Mouse (Mus musculus): ENCODE data around the gene Abcg4. TPM values are rescaled to one million over a fixed set of nuclear protein-coding genes. Genes with fewer than 3 reads are reported as not detected.
"Not testable (repeated sequence)": the region's sequence is repeated elsewhere in the genome, so short reads cannot be mapped to it uniquely, and the experiment has no call there.

The Abcg4 gene
- polyA plus RNA-seq, 1 experiment from 2014 or later, result 32.1 TPM

DNA sequence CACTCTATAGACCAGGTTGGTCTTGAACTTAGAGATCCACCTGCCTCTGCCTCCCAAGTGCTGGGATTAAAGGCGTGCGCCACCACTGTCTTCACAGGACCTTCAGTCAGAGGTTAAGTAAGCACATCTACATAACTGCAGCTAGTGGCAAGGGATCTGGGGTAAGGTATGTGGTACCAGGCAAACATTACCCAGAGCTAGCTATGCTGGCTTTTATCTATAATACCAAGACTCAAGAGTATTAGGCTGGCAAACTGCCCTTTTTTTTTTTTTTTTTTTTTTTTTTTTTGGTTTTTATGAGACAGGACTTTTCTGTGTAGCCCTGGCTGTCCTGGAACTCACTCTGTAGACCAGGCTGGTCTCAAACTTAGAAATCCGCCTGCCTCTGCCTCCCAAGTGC, 11.6 kb upstream of the Abcg4 start:
- Histone ChIP-seq H3K36me3 (peaks cover 62% of the 10 kb centered on the region), H3K4me1 (replicated peaks) (peaks cover 14% of the 10 kb centered on the region)
- not testable (repeated sequence) for H3K4me2 ChIP-seq; H3K9ac ChIP-seq; H3K4me3 ChIP-seq; H3K27me3 ChIP-seq; H3K27ac ChIP-seq (replicated peaks); ATAC-seq (ENCODE audit: low FRiP score, low read depth); H3K9me3 ChIP-seq
- WGBS, result 97% methylated on average over 3 of the region's 3 CpGs

DNA sequence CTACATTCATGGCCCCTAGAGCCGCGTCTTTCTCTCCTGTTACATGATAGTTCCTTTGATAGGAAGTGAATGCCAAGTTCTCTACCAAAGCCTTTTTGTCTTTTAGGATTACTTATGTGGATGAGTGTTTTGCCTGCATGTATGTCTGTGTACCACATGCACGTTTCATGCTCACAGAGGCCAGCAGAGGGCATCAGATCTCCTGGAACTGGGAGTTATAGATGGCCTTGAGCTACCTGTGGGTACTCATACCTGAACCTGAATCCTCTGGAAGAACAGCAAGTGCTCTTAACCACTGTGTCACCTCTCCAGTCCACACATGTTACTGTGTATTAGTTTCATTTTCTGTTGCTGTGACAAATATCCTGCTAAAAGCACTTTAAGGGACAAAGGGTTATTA, 4.1 kb upstream of the Abcg4 start:
- H3K27me3 ChIP-seq, result no peaks in the 10 kb centered on the region
- no peak overlapping the region for H3K27ac ChIP-seq (replicated peaks)
- H3K36me3 ChIP-seq, result peaks cover 50% of the 10 kb centered on the region
- no peak overlapping the region for H3K4me3 ChIP-seq
- 76% methylated on average over 3 of the region's 3 CpGs for WGBS
- no peak for ATAC-seq (ENCODE audit: low FRiP score, low read depth)
- H3K9me3 ChIP-seq, result no peaks in the 10 kb centered on the region
- H3K4me2 ChIP-seq, result no peak overlapping the region
- no peak overlapping the region for H3K9ac ChIP-seq
- H3K4me1 ChIP-seq (replicated peaks), result peaks cover 13% of the 10 kb centered on the region

DNA sequence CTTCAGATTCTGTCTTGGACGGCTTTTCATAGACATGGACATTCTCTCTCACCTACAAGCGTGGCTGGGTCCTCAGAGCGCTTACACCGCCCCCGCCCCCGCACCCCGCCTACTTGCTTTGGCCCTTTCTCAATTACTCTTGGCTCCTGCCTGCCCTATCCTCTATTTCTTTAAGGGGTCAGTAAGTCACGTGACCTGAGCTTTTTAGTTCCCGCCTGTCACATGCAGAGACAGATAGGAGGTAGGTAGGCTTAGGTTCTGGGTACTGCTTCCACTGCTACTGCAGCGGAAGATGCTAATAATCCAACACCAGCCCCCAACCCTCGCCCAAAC, 510 bp upstream of the Abcg4 start:
- WGBS, result 7% methylated on average over 11 of the region's 11 CpGs
- ATAC-seq (ENCODE audit: low FRiP score, low read depth), result peak; percentile 2; the same call in 1 of the 2 replicates
- Histone ChIP-seq H3K9ac (peak overlapping the region; percentile 84), H3K27me3 (no peaks in the 10 kb centered on the region), H3K4me2 (peak overlapping the region; percentile 79), H3K4me1 (replicated peaks) (peaks cover 29% of the 10 kb centered on the region), H3K4me3 (peak overlapping the region; percentile 66), H3K27ac (replicated peaks) (peak overlapping the region; percentile 75), H3K36me3 (peaks cover 22% of the 10 kb centered on the region), H3K9me3 (no peaks in the 10 kb centered on the region)

- 0% methylated on average over 47 of the region's 47 CpGs for WGBS
- no peaks in the 10 kb centered on the region for H3K9me3 ChIP-seq
Observed at GRCm38 (mm10) chr9:44287401-44288075, 877 bp downstream of the Abcg4 start.

DNA sequence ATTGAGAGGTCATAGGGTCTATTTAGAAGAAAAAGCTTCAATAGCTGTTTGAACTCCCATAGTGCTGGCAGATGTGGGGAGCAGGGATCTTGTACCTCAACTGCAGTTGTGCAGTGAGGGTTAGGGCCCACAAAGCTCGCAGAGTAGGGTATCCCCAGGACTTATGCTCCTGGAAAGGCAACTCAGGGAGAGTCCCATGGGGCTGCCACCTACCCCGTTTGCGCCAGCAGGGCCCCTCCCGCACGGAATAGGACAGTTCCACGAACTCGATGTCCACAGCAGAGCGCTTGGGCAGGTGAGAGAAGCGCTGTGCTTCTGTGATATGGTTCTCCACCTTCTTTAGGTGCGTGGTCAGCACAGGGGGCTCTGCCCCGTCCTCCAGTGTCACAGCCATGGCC, 1.4 kb downstream of the Abcg4 start:
- peak overlapping the region; percentile 66 for H3K4me3 ChIP-seq
- H3K36me3 ChIP-seq, result peaks cover 10% of the 10 kb centered on the region; the same call in 1 of the 2 replicates
- WGBS, result 4% methylated on average over 11 of the region's 11 CpGs
- H3K9me3 ChIP-seq, result no peaks in the 10 kb centered on the region
- peak overlapping the region; percentile 84 for H3K9ac ChIP-seq
- no peaks in the 10 kb centered on the region for H3K27me3 ChIP-seq
- H3K4me2 ChIP-seq, result peak overlapping the region; percentile 79
- H3K27ac ChIP-seq (replicated peaks), result peak overlapping the region; percentile 75
- peak; percentile 39; the same call in 1 of the 2 replicates for ATAC-seq (ENCODE audit: low FRiP score, low read depth)
- H3K4me1 ChIP-seq (replicated peaks), result peaks cover 29% of the 10 kb centered on the region

More at GRCm38 (mm10) chr9:44287401-44288075, 877 bp downstream of the Abcg4 start:
- H3K27ac ChIP-seq (replicated peaks), result peak overlapping the region; percentile 75
- peak overlapping the region; percentile 66 for H3K4me3 ChIP-seq
- H3K27me3 ChIP-seq, result no peaks in the 10 kb centered on the region
- peak overlapping the region; percentile 84 for H3K9ac ChIP-seq
- peaks cover 10% of the 10 kb centered on the region; the same call in 1 of the 2 replicates for H3K36me3 ChIP-seq
- peaks cover 29% of the 10 kb centered on the region for H3K4me1 ChIP-seq (replicated peaks)
- peak overlapping the region; percentile 79 for H3K4me2 ChIP-seq
- peak; percentile 49 for ATAC-seq (ENCODE audit: low FRiP score, low read depth)

GRCm38 (mm10) chr9:44286256-44286850, 2.1 kb downstream of the Abcg4 start:
- Histone ChIP-seq H3K36me3 (peaks cover 12% of the 10 kb centered on the region), H3K27me3 (no peaks in the 10 kb centered on the region), H3K4me3 (peak overlapping the region; percentile 66), H3K27ac (replicated peaks) (no peak overlapping the region), H3K4me1 (replicated peaks) (peaks cover 29% of the 10 kb centered on the region), H3K9ac (peak overlapping the region; percentile 84; the same call in 1 of the 2 replicates), H3K9me3 (no peaks in the 10 kb centered on the region), H3K4me2 (peak overlapping the region; percentile 79)
- WGBS, result 13% methylated on average over 6 of the region's 6 CpGs
- no peak for ATAC-seq (ENCODE audit: low FRiP score, low read depth)

- no peak overlapping the region for H3K4me3 ChIP-seq
Observed at GRCm38 (mm10) chr9:44283183-44283582, 5.2 kb downstream of the Abcg4 start.

GRCm38 (mm10) chr9:44269973-44270372, 18.4 kb downstream of the Abcg4 start:
- H3K9ac ChIP-seq, result no peak overlapping the region
- no peak for ATAC-seq (ENCODE audit: low FRiP score, low read depth)
- H3K4me1 ChIP-seq (replicated peaks), result peaks cover 23% of the 10 kb centered on the region
- peaks cover 8% of the 10 kb centered on the region; the same call in 1 of the 2 replicates for H3K36me3 ChIP-seq
- H3K27ac ChIP-seq (replicated peaks), result no peak overlapping the region
- H3K9me3 ChIP-seq, result no peaks in the 10 kb centered on the region
- WGBS, result 80% methylated on average over 4 of the region's 4 CpGs
- no peak overlapping the region for H3K4me3 ChIP-seq
- H3K27me3 ChIP-seq, result no peaks in the 10 kb centered on the region
- H3K4me2 ChIP-seq, result no peak overlapping the region

More at GRCm38 (mm10) chr9:44283183-44283582, 5.2 kb downstream of the Abcg4 start:
- no peaks in the 10 kb centered on the region for H3K9me3 ChIP-seq
- no peak overlapping the region for H3K27ac ChIP-seq (replicated peaks)
- H3K9ac ChIP-seq, result no peak overlapping the region
- H3K4me1 ChIP-seq (replicated peaks), result peaks cover 16% of the 10 kb centered on the region
- no peak for ATAC-seq (ENCODE audit: low FRiP score, low read depth)
- 72% methylated on average over 5 of the region's 5 CpGs for WGBS
- H3K36me3 ChIP-seq, result peaks cover 35% of the 10 kb centered on the region
- no peaks in the 10 kb centered on the region for H3K27me3 ChIP-seq
- no peak overlapping the region for H3K4me2 ChIP-seq

GRCm38 (mm10) chr9:44269077-44269476, 19.3 kb downstream of the Abcg4 start:
- Histone ChIP-seq H3K4me2 (no peak overlapping the region), H3K4me3 (no peak overlapping the region), H3K9ac (no peak overlapping the region), H3K36me3 (no peaks in the 10 kb centered on the region), H3K27me3 (no peaks in the 10 kb centered on the region), H3K9me3 (no peaks in the 10 kb centered on the region), H3K27ac (replicated peaks) (no peak overlapping the region), H3K4me1 (replicated peaks) (peaks cover 28% of the 10 kb centered on the region)
- whole genome bisulfite sequencing, result 89% methylated on average over 3 of the region's 3 CpGs
- no peak for ATAC-seq (ENCODE audit: low FRiP score, low read depth)

- 82% methylated on average over 6 of the region's 6 CpGs for WGBS
- no peaks in the 10 kb centered on the region for H3K9me3 ChIP-seq
- peak within 1 kb of the TSS; percentile 43 for H3K9ac ChIP-seq
- H3K4me2 ChIP-seq, result peak within 1 kb of the TSS; percentile 58
- ATAC-seq (ENCODE audit: low FRiP score, low read depth), result 0 out of 2 replicates have a peak, but pooled peaks have one; percentile 9
- no peaks in the 10 kb centered on the region for H3K36me3 ChIP-seq
- peak within 1 kb of the TSS; percentile 52 for H3K27ac ChIP-seq (replicated peaks)
- no peaks in the 10 kb centered on the region for H3K27me3 ChIP-seq
- H3K4me1 ChIP-seq (replicated peaks), result peaks cover 28% of the 10 kb centered on the region
- H3K4me3 ChIP-seq, result peak within 1 kb of the TSS; percentile 36
Observed at GRCm38 (mm10) chr9:44268432-44268831, 20.0 kb downstream of the Abcg4 start, which contains the start of gene Nlrx1. Gene Nlrx1, minus strand, starts transcription at chr9:44268599.

- Histone ChIP-seq H3K9ac (peak overlapping the region; percentile 43), H3K4me2 (peak overlapping the region; percentile 58), H3K4me3 (peak overlapping the region; percentile 36), H3K36me3 (no peaks in the 10 kb centered on the region), H3K27me3 (no peaks in the 10 kb centered on the region), H3K27ac (replicated peaks) (peak overlapping the region; percentile 52; the same call in 1 of the 2 replicates), H3K4me1 (replicated peaks) (peaks cover 28% of the 10 kb centered on the region), H3K9me3 (no peaks in the 10 kb centered on the region)
- peak; percentile 84 for ATAC-seq (ENCODE audit: low FRiP score, low read depth)
- WGBS, result 4% methylated on average over 28 of the region's 28 CpGs
Observed at GRCm38 (mm10) chr9:44268027-44268360, 20.4 kb downstream of the Abcg4 start.

DNA sequence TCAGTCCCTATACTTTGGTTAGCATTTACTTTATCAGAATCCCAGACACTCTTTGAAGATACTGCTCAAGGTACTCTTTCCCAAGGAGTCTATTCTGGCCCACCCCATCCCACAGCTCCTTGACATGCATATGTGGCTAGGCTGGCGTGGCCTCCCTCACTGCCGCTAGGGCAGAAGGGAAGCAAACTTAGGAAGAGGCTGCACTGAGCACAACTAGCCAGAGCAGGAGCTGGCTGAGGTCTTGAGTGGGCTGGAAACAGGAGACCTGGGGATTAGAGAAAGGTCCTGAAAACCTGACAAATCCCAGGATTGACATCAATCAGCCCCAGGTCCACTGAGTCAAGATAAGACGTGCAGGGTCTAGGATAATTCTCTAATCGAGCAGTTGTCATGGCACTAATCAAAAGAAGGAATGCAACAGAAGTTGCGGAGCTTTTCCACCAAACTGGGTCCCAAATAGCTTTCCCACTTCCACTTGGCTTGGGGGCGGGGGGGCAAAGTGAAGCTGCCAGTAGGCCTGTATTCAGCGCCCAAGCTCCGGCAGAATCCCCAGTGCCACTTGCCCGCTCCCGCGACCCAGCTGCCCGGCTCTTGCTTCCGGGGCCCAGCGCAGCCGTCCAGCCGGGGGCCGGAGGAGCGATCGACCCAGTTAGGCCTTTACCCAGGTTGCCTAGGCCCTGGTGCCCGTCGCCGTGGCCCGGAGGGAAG, 20.9 kb downstream of the Abcg4 start:
- Histone ChIP-seq H3K4me1 (replicated peaks) (peaks cover 28% of the 10 kb centered on the region), H3K4me3 (peak overlapping the region; percentile 36), H3K9me3 (no peaks in the 10 kb centered on the region), H3K4me2 (peak overlapping the region; percentile 58), H3K27ac (replicated peaks) (peak overlapping the region; percentile 52), H3K9ac (peak overlapping the region; percentile 43), H3K36me3 (no peaks in the 10 kb centered on the region), H3K27me3 (no peaks in the 10 kb centered on the region)
- WGBS, result 6% methylated on average over 23 of the region's 23 CpGs
- no peak; the same call in 1 of the 2 replicates for ATAC-seq (ENCODE audit: low FRiP score, low read depth)

All from hindbrain, embryonic 15.5 days (tissue).